Mouse (Mus musculus) CH12.LX (cell line): ENCODE results near the gene 1700017D01Rik.

ENCODE experiments used
- CTCF ChIP-seq, 2 experiments: IDR thresholded peaks in 1 of 2; conservative IDR thresholded peaks in 1 of 2; 2 replicates each; pipeline ENCODE4 v1.5.1; 2011 to 2012; ENCODE audit warnings: low read depth in 2 of 2, low read length in 2 of 2, improper control_type of control experiment in 1 of 2, inconsistent platforms in 1 of 2, mild to moderate bottlenecking in 1 of 2, moderate library complexity in 1 of 2
- EP300 ChIP-seq: IDR thresholded peaks from 2 replicates; pipeline ENCODE4 v1.6.1; 2011; ENCODE audit warnings: low read length, improper control_type of control experiment
- RAD21 ChIP-seq: IDR thresholded peaks from 2 replicates; pipeline ENCODE4 v1.6.1; 2011; ENCODE audit warnings: low read depth, mild to moderate bottlenecking, low read length, improper control_type of control experiment, moderate library complexity
- RCOR1 ChIP-seq: conservative IDR thresholded peaks from 2 replicates; pipeline ENCODE4 v1.6.1; 2012; ENCODE audit warnings: low read depth, mild to moderate bottlenecking, inconsistent platforms, low read length, improper control_type of control experiment
- SMC3 ChIP-seq: IDR thresholded peaks from 2 replicates; pipeline ENCODE4 v1.6.1; 2011; ENCODE audit warnings: low read depth, low read length, improper control_type of control experiment
- ZC3H11A ChIP-seq: IDR thresholded peaks from 2 replicates; pipeline ENCODE4 v1.6.1; 2012; ENCODE audit warnings: low read depth, mild to moderate bottlenecking, inconsistent platforms, low read length, improper control_type of control experiment

GRCm38 (mm10) chr19:11177464-11177863, 46.8 kb upstream of the 1700017D01Rik start:
- TF ChIP-seq EP300 (no peak), CTCF (conservative IDR thresholded peaks at IDR 0.05 in 1 of 2, IDR thresholded peaks at IDR 0.05 in 1 of 2; ENCODE audit: low read depth in 2 of 2, low read length in 2 of 2) (no peak), ZC3H11A (no peak), RCOR1 (no peak), SMC3 (no peak), RAD21 (no peak)
